Mouse (Mus musculus) hindbrain, embryonic 11.5 days (tissue): ENCODE measurements around the gene Fbxo34. TPM values are rescaled to one million over a fixed set of nuclear protein-coding genes. Genes with fewer than 3 reads are reported as not detected.
A peak's percentile ranks its signal among the peaks of the same experiment; 100 is the strongest.
"Not testable (repeated sequence)": the region's sequence is repeated elsewhere in the genome, so short reads cannot be mapped to it uniquely, and the experiment has no call there.

Source experiments
- ATAC-seq: fragments of 200-750 bp; cut with Nextera tagmentation; 2 replicates; pipeline ENCODE4 v1.8.0; 2017; ENCODE audit warnings: mild to moderate bottlenecking, moderate TSS enrichment, moderate library complexity; ENCODE audit not compliant: low FRiP score
- DNase-seq: peaks from one replicate; pipeline ENCODE4 v3.0.0-alpha.2; 2015; ENCODE audit warnings: low spot score
- H3K27ac ChIP-seq: fragments of 300-500 bp; sonication (generic); 2 replicates; pipeline ENCODE4 v1.5.1; 2014; ENCODE audit warnings: mild to moderate bottlenecking, low read depth, low read length
- H3K27me3 ChIP-seq: fragments of 300-500 bp; sonication (generic); 2 replicates; pipeline ENCODE4 v1.6.1; 2014; ENCODE audit warnings: mild to moderate bottlenecking, low read length, moderate library complexity, mixed read lengths; ENCODE audit not compliant: control insufficient read depth, insufficient read depth
- H3K36me3 ChIP-seq: fragments of 300-500 bp; sonication (generic); 2 replicates; pipeline ENCODE4 v1.6.1; 2014; ENCODE audit warnings: mild to moderate bottlenecking, low read length, moderate library complexity, mixed read lengths; ENCODE audit not compliant: control insufficient read depth, insufficient read depth
- H3K4me1 ChIP-seq: fragments of 300-500 bp; sonication (generic); replicated peaks from 2 replicates; pipeline ENCODE4 v1.6.1; 2014; ENCODE audit warnings: low read length, mixed read lengths; ENCODE audit not compliant: control insufficient read depth, insufficient read depth
- H3K4me2 ChIP-seq: fragments of 300-500 bp; sonication (generic); replicated peaks from 2 replicates; pipeline ENCODE4 v1.6.1; 2014; ENCODE audit warnings: mild to moderate bottlenecking, low read depth, low read length
- H3K4me3 ChIP-seq: fragments of 300-500 bp; sonication (generic); 2 replicates; pipeline ENCODE4 v1.5.1; 2014; ENCODE audit warnings: low read depth, low read length
- H3K9ac ChIP-seq: fragments of 300-500 bp; sonication (generic); 2 replicates; pipeline ENCODE4 v1.6.1; 2014; ENCODE audit warnings: low read depth, low read length
- H3K9me3 ChIP-seq: fragments of 300-500 bp; sonication (generic); 2 replicates; pipeline ENCODE4 v1.6.1; 2016; ENCODE audit warnings: low read length; ENCODE audit not compliant: control insufficient read depth
- WGBS: fragments of 180-500 bp; shearing (Covaris S2); extraction: QIAGEN DNeasy Blood & Tissue Kit; methylation state at CpG from one replicate; pipeline ENCODE4 v1.1.7; 2014; 5-methylcytosine and 5-hydroxymethylcytosine counted together
- polyA plus RNA-seq: library from polyadenylated mRNA; unstranded; fragments of >200 nt; fragmentation: Nextera tagmentation; extraction: Ambion mirVana; gene quantifications from 2 replicates; pipeline ENCODE4 v1.2.1, GENCODE M21; 2014

Gene Fbxo34
- polyA plus RNA-seq, 1 experiment from 2014 or later = 20.1 TPM

GRCm38 (mm10) chr14:47529019-47529418, 78.8 kb downstream of the Fbxo34 start:
- Histone ChIP-seq H3K27ac (no peak overlapping the region), H3K9ac (no peak overlapping the region), H3K27me3 (no peaks in the 10 kb centered on the region), H3K4me1 (no peaks in the 10 kb centered on the region), H3K4me2 (no peak overlapping the region), H3K36me3 (no peaks in the 10 kb centered on the region), H3K4me3 (no peak overlapping the region), H3K9me3 (no peaks in the 10 kb centered on the region)
- WGBS = 48% methylated on average over 8 of the region's 8 CpGs
- no peak for ATAC-seq
- DNase-seq = peak; percentile 76

DNA sequence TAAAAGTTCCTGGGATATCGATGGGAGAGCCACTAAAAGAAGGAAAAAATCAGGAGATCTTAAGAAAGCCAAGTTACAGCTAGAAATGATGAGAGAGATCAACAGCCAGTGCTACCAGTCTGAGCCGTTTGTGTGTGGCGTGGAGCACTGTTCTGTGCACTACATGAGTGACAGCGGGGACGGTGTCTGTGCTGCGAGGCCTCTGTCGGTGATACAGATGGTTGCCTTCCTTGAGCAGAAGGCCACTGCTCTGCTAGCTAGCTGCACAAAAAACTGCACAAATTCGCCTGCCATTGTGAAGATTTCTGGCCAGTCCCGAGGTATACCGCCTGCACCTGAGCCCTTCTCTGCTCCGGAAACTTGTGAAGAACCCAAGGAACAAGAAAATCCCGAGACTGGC, 79.4 kb downstream of the Fbxo34 start:
- not testable (repeated sequence) for H3K4me3 ChIP-seq, H3K27me3 ChIP-seq, H3K27ac ChIP-seq, ATAC-seq, H3K36me3 ChIP-seq, H3K4me1 ChIP-seq, H3K4me2 ChIP-seq, H3K9ac ChIP-seq, DNase-seq, H3K9me3 ChIP-seq
- 95% methylated on average over 10 of the region's 12 CpGs for WGBS

GRCm38 (mm10) chr14:47532496-47532895, 82.3 kb downstream of the Fbxo34 start:
- DNase-seq (no peak), ATAC-seq (no peak)
- H3K27me3 ChIP-seq = no peaks in the 10 kb centered on the region
- H3K9ac ChIP-seq = no peak overlapping the region
- no peaks in the 10 kb centered on the region for H3K36me3 ChIP-seq
- H3K9me3 ChIP-seq = no peaks in the 10 kb centered on the region
- no peak overlapping the region for H3K4me3 ChIP-seq
- no peak overlapping the region for H3K27ac ChIP-seq
- 71% methylated on average over 1 of the region's 1 CpGs for WGBS
- no peak overlapping the region for H3K4me2 ChIP-seq
- no peaks in the 10 kb centered on the region for H3K4me1 ChIP-seq

DNA sequence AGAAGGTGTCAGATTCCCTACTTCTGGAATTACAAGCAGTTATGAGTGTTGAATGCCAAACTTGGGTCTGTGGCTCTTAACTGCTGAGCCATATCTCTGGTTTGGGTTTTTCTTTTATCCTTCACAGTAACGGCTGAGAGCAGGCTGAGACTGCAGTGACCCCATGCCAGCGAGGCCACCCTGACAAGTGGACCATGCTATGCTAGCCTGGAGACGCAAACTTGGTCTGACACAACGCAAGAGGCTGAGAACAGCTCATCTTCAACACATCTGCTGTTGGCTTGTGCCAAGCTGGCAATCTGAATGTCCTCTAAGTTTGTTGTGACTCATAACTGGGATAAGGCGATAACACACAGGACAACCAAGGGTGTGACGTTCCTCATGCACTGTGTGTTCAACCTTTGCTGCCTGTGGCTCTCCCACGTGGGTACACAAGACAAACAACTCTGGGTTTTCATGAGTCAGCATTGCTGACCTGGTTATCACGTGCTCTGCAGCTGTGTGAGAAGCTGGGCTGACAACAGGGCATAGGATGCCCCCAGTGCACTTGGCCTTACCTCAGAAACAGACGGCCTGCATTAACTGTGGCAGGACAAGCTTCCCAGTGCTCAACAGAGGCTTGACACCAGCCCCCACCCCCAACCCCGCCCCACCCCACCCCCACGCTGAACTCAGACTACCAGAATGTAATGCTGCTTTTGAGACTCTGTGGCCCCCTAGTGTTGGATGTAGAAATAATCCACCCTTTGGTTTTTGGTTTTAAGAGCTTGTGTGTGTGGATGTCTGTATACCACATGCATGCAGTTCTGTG, 83.3 kb downstream of the Fbxo34 start:
- Histone ChIP-seq H3K4me1 (no peaks in the 10 kb centered on the region), H3K27ac (no peak overlapping the region), H3K36me3 (no peaks in the 10 kb centered on the region), H3K9me3 (no peaks in the 10 kb centered on the region), H3K9ac (no peak overlapping the region), H3K27me3 (no peaks in the 10 kb centered on the region), H3K4me3 (no peak overlapping the region), H3K4me2 (no peak overlapping the region)
- 46% methylated on average over 11 of the region's 11 CpGs for WGBS
- DNase-seq (peak; percentile 68), ATAC-seq (peak; percentile 69)

GRCm38 (mm10) chr14:47534176-47534525, 83.9 kb downstream of the Fbxo34 start:
- Histone ChIP-seq H3K36me3 (no peaks in the 10 kb centered on the region), H3K27me3 (no peaks in the 10 kb centered on the region), H3K9me3 (no peaks in the 10 kb centered on the region), H3K4me3 (no peak overlapping the region), H3K4me1 (no peaks in the 10 kb centered on the region), H3K4me2 (no peak overlapping the region), H3K9ac (no peak overlapping the region), H3K27ac (no peak overlapping the region)
- 83% methylated on average over 5 of the region's 5 CpGs for WGBS
- ATAC-seq (peak; percentile 5; the same call in 1 of the 2 replicates), DNase-seq (no peak)

- no peak overlapping the region for H3K9ac ChIP-seq
- no peaks in the 10 kb centered on the region for H3K27me3 ChIP-seq
- ATAC-seq = no peak
- H3K4me2 ChIP-seq = no peak overlapping the region
- no peaks in the 10 kb centered on the region for H3K4me1 ChIP-seq
- H3K9me3 ChIP-seq = no peaks in the 10 kb centered on the region
- H3K4me3 ChIP-seq = no peak overlapping the region
- no peaks in the 10 kb centered on the region for H3K36me3 ChIP-seq
- WGBS = 86% methylated on average over 1 of the region's 1 CpGs
- H3K27ac ChIP-seq = no peak overlapping the region
- DNase-seq = no peak
Observed at GRCm38 (mm10) chr14:47535096-47535495, 84.9 kb downstream of the Fbxo34 start.

- Histone ChIP-seq H3K4me1 (no peaks in the 10 kb centered on the region), H3K27ac (no peak overlapping the region), H3K27me3 (no peaks in the 10 kb centered on the region), H3K9me3 (no peaks in the 10 kb centered on the region), H3K9ac (no peak overlapping the region), H3K4me3 (no peak overlapping the region), H3K36me3 (no peaks in the 10 kb centered on the region), H3K4me2 (no peak overlapping the region)
- DNase-seq = no peak
- no peak for ATAC-seq
- 94% methylated on average over 10 of the region's 10 CpGs for WGBS
Observed at GRCm38 (mm10) chr14:47541325-47541948, 91.2 kb downstream of the Fbxo34 start.

- DNase-seq (no peak), ATAC-seq (no peak)
- H3K27ac ChIP-seq = no peak overlapping the region
- H3K36me3 ChIP-seq = no peaks in the 10 kb centered on the region
- H3K27me3 ChIP-seq = no peaks in the 10 kb centered on the region
- 97% methylated on average over 3 of the region's 3 CpGs for WGBS
- H3K4me1 ChIP-seq = no peaks in the 10 kb centered on the region
- no peak overlapping the region for H3K4me2 ChIP-seq
- no peaks in the 10 kb centered on the region for H3K9me3 ChIP-seq
- H3K9ac ChIP-seq = no peak overlapping the region
- no peak overlapping the region for H3K4me3 ChIP-seq
Observed at GRCm38 (mm10) chr14:47542283-47542682, 92.1 kb downstream of the Fbxo34 start.

GRCm38 (mm10) chr14:47544286-47544685, 94.1 kb downstream of the Fbxo34 start:
- H3K36me3 ChIP-seq = 0 out of 2 replicates have a peak, but pooled peaks cover 2% of the 10 kb centered on the region
- ATAC-seq = no peak
- 96% methylated on average over 5 of the region's 5 CpGs for WGBS

More at GRCm38 (mm10) chr14:47544286-47544685, 94.1 kb downstream of the Fbxo34 start:
- H3K4me1 ChIP-seq = no peaks in the 10 kb centered on the region
- no peak overlapping the region for H3K4me3 ChIP-seq
- no peak for DNase-seq
- H3K27ac ChIP-seq = no peak overlapping the region
- no peak overlapping the region for H3K9ac ChIP-seq
- H3K9me3 ChIP-seq = no peaks in the 10 kb centered on the region
- no peak overlapping the region for H3K4me2 ChIP-seq
- H3K27me3 ChIP-seq = no peaks in the 10 kb centered on the region
